Mouse (Mus musculus): ENCODE results near the gene Cnpy3. TPM values are rescaled to one million over a fixed set of nuclear protein-coding genes. Genes with fewer than 3 reads are reported as not detected.
A peak's percentile ranks its signal among the peaks of the same experiment; 100 is the strongest.

The Cnpy3 gene
- polyA plus RNA-seq, 1 experiment from 2014 or later, result 59.9 TPM

DNA sequence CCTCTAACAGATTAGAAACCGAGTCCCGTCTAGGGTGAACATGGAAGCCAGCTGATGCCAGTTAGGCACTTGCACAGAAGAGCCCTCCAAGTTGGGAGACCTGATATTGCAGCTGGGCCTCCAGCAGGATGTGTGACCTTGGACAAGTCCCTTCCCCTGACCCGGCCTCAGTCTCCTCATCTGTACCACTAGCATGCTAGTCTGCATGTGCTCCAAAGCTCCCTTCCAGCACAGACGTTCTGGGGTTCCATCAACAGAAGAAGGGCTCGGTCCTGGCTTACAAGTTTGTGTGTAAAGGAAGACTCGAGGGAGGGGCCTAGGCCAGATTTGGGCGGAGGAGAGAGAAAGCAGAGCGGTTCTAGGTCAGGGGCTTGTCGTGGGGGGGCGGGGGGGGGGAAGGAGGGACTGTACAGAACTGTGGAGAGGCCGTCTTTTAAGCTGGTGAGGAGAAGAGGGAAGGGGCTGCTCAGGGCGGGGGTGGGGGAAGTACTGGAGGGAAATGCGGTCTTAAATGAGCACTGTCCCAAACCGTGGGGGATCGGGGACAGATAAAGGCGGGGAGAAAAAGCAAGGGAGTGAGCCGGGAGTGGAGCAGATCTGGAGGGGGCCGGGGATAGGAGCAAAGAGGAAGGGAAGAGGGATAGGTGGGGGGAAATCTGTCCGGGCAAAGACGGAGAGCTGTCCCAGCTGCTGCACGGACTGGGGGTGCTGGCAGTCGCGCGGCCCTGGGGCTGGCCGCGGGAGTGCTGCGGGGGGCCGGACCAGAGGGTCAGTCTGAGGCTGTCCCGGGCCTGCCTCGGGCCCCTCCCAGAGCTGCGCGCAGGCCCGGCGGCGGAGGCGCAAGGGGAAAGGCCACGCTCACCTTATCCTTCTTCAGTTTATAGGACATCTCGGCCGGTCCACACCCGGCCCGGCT is 47.8 kb downstream of the Cnpy3 start:
- peak overlapping the region; percentile 82 for H3K4me3 ChIP-seq (replicated peaks; ENCODE audit: low read depth, low read length)

DNA sequence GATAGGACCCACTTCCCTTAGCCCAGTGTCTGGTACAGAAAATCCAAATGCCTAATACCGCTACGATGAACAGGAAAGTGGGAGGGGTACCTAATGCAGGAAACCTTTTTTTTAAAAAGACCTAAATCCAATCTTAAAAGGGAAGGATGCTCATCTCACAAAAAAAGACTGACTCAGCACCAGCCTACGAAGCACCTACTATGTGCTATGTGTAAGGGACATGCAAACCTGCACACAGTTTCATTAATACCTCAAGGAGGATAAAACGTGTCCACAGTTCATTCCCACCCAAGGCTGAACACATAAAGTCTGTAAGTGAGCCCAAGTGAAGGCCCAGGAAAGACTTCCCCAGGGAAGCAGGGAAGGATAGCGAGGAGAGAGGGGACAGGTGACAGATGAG is 49.5 kb downstream of the Cnpy3 start:
- H3K27ac ChIP-seq, result no peak overlapping the region
- 0 out of 2 replicates have a peak overlapping the region, but pooled peaks have one; percentile 35 for H3K9ac ChIP-seq (ENCODE audit: low read depth, low read length)
- H3K9me3 ChIP-seq (replicated peaks; ENCODE audit: low read length), result no peaks in the 10 kb centered on the region
- TF ChIP-seq CTCF (IDR thresholded peaks at IDR 0.05; ENCODE audit: low read depth), result no peak
- H3K4me2 ChIP-seq (ENCODE audit: low read length), result no peak overlapping the region
- H3K36me3 ChIP-seq (ENCODE audit: insufficient read depth, low read length), result peaks cover 1% of the 10 kb centered on the region; the same call in 1 of the 2 replicates
- WGBS, result 82% methylated on average over 5 of the region's 5 CpGs
- DNase-seq (ENCODE audit: low spot score) (no peak), ATAC-seq (replicated peaks; ENCODE audit: low FRiP score, low read depth) (no peak)
- H3K27me3 ChIP-seq (ENCODE audit: insufficient read depth, low read length), result no peaks in the 10 kb centered on the region
- H3K4me1 ChIP-seq (replicated peaks; ENCODE audit: insufficient read depth, low read length), result peaks cover 12% of the 10 kb centered on the region; the same call in 1 of the 2 replicates
- H3K4me3 ChIP-seq (replicated peaks; ENCODE audit: low read depth, low read length), result no peak overlapping the region

More for the DNA sequence above, 47.8 kb downstream of the Cnpy3 start:
- Histone ChIP-seq H3K27ac (peak overlapping the region; percentile 92), H3K4me2 (ENCODE audit: low read length) (peak overlapping the region; percentile 61), H3K4me1 (replicated peaks; ENCODE audit: insufficient read depth, low read length) (peaks cover 12% of the 10 kb centered on the region; the same call in 1 of the 2 replicates), H3K36me3 (ENCODE audit: insufficient read depth, low read length) (no peaks in the 10 kb centered on the region), H3K27me3 (ENCODE audit: insufficient read depth, low read length) (no peaks in the 10 kb centered on the region), H3K9ac (ENCODE audit: low read depth, low read length) (peak overlapping the region; percentile 89), H3K9me3 (replicated peaks; ENCODE audit: low read length) (no peaks in the 10 kb centered on the region)
- peak; percentile 79 for ATAC-seq (replicated peaks; ENCODE audit: low FRiP score, low read depth)
- TF ChIP-seq CTCF (IDR thresholded peaks at IDR 0.05; ENCODE audit: low read depth), result no peak
- DNase-seq (ENCODE audit: low spot score), result peak; percentile 77
- WGBS, result 3% methylated on average over 33 of the region's 41 CpGs

DNA sequence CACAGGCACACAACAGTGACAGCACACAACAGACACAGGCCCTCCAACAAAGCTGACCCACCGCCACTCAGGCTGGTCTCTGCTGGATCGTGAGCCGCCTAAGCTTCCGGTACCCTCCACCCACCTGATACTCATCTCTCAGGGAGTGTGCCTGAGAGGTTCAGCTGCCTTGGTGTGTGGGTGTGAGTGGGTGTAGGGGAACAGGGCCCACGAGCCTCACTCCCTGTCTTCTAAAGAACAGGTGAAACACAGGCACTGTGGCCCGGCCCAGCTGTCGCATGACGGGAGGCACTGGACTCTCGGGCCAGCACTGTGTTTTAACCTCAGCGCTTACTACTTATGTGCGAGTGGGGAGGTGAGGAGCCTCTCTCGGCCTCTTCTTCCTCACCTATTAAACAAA is 49.9 kb downstream of the Cnpy3 start:
- DNase-seq (ENCODE audit: low spot score), result no peak
- no peak overlapping the region for H3K9ac ChIP-seq (ENCODE audit: low read depth, low read length)
- peaks cover 12% of the 10 kb centered on the region; the same call in 1 of the 2 replicates for H3K4me1 ChIP-seq (replicated peaks; ENCODE audit: insufficient read depth, low read length)
- no peak overlapping the region for H3K4me3 ChIP-seq (replicated peaks; ENCODE audit: low read depth, low read length)
- TF ChIP-seq CTCF (IDR thresholded peaks at IDR 0.05; ENCODE audit: low read depth), result no peak
- no peak for ATAC-seq (replicated peaks; ENCODE audit: low FRiP score, low read depth)
- no peak overlapping the region for H3K4me2 ChIP-seq (ENCODE audit: low read length)
- H3K27ac ChIP-seq, result no peak overlapping the region
- H3K9me3 ChIP-seq (replicated peaks; ENCODE audit: low read length), result no peaks in the 10 kb centered on the region
- no peaks in the 10 kb centered on the region for H3K27me3 ChIP-seq (ENCODE audit: insufficient read depth, low read length)
- peaks cover 2% of the 10 kb centered on the region; the same call in 1 of the 2 replicates for H3K36me3 ChIP-seq (ENCODE audit: insufficient read depth, low read length)
- 78% methylated on average over 12 of the region's 12 CpGs for WGBS

DNA sequence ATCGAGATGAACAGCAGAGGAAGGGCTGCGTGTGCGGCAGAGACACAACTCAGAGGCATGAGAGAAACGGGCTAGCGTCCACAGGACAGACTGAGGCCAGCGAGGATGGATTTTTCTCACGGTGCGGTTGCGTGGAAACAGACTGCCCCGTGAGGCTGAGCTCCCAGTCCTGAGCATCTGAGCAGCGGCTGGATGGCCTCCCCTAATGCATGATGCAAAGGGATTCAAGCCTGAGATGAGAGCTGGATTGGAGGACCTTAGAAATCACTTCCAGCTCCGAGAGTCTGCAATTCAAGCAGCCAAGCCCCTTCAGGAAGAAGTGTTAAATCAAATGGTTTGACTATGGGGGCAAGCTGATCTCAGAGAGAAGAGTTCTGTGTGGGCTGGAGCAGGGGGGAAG is 50.5 kb downstream of the Cnpy3 start:
- DNase-seq (ENCODE audit: low spot score) (no peak), ATAC-seq (replicated peaks; ENCODE audit: low FRiP score, low read depth) (no peak)
- no peaks in the 10 kb centered on the region for H3K9me3 ChIP-seq (replicated peaks; ENCODE audit: low read length)
- 69% methylated on average over 12 of the region's 12 CpGs for WGBS
- no peak overlapping the region for H3K4me3 ChIP-seq (replicated peaks; ENCODE audit: low read depth, low read length)
- H3K36me3 ChIP-seq (ENCODE audit: insufficient read depth, low read length), result peaks cover 2% of the 10 kb centered on the region; the same call in 1 of the 2 replicates
- H3K27me3 ChIP-seq (ENCODE audit: insufficient read depth, low read length), result no peaks in the 10 kb centered on the region
- H3K9ac ChIP-seq (ENCODE audit: low read depth, low read length), result no peak overlapping the region
- peaks cover 12% of the 10 kb centered on the region; the same call in 1 of the 2 replicates for H3K4me1 ChIP-seq (replicated peaks; ENCODE audit: insufficient read depth, low read length)
- H3K4me2 ChIP-seq (ENCODE audit: low read length), result peak overlapping the region; percentile 0; the same call in 1 of the 2 replicates
- H3K27ac ChIP-seq, result no peak overlapping the region
- TF ChIP-seq CTCF (IDR thresholded peaks at IDR 0.05; ENCODE audit: low read depth), result no peak

DNA sequence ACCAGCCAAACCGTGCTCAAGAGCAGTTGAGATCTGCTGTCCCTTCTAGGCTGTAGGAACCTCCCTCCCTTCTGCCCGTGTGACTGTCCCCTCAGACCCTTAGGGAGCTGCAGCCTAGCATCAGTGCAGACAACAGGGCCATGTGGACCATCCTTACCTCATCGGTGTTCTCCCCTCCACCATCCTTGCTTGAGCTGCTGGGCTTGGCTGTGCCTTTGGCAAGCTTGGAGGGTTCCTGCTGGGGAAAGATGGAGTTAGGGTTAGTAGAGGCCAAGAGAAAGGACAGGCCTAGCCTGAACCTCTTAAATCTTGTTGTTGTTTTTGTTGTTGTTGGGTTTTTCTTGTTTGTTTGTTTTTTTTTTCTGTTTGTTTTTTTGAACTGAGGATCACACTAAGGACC is 52.1 kb downstream of the Cnpy3 start:
- H3K9ac ChIP-seq (ENCODE audit: low read depth, low read length), result no peak overlapping the region
- no peak overlapping the region for H3K4me2 ChIP-seq (ENCODE audit: low read length)
- no peak for TF ChIP-seq CTCF (IDR thresholded peaks at IDR 0.05; ENCODE audit: low read depth)
- H3K4me1 ChIP-seq (replicated peaks; ENCODE audit: insufficient read depth, low read length), result peaks cover 12% of the 10 kb centered on the region; the same call in 1 of the 2 replicates
- no peaks in the 10 kb centered on the region for H3K9me3 ChIP-seq (replicated peaks; ENCODE audit: low read length)
- H3K4me3 ChIP-seq (replicated peaks; ENCODE audit: low read depth, low read length), result no peak overlapping the region
- no peak for ATAC-seq (replicated peaks; ENCODE audit: low FRiP score, low read depth)
- H3K27ac ChIP-seq, result no peak overlapping the region
- peaks cover 2% of the 10 kb centered on the region; the same call in 1 of the 2 replicates for H3K36me3 ChIP-seq (ENCODE audit: insufficient read depth, low read length)
- 81% methylated on average over 3 of the region's 3 CpGs for WGBS
- H3K27me3 ChIP-seq (ENCODE audit: insufficient read depth, low read length), result no peaks in the 10 kb centered on the region
- DNase-seq (ENCODE audit: low spot score), result no peak

DNA sequence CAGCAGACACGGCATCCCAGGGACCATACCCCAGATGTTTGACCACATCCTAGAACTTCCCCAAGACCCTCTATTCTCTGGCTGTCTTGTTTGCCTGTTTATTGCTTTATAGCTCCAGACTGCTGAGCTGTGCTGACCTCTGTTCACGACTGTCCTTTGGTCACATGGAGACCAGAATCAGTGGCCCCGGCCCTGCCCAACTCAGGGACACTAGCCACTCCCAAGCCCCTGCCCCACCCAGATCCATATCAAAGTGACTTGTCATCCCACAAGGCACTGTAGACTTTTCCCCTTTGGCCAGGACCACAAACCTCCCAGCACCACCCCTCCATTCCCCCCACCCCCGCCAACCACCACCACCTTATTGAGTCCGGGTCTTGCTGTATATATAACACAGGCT is 52.8 kb downstream of the Cnpy3 start:
- no peak for TF ChIP-seq CTCF (IDR thresholded peaks at IDR 0.05; ENCODE audit: low read depth)
- DNase-seq (ENCODE audit: low spot score) (no peak), ATAC-seq (replicated peaks; ENCODE audit: low FRiP score, low read depth) (no peak)
- no peak overlapping the region for H3K4me2 ChIP-seq (ENCODE audit: low read length)
- no peak overlapping the region for H3K27ac ChIP-seq
- no peaks in the 10 kb centered on the region for H3K9me3 ChIP-seq (replicated peaks; ENCODE audit: low read length)
- WGBS, result 56% methylated on average over 5 of the region's 5 CpGs
- peaks cover 2% of the 10 kb centered on the region; the same call in 1 of the 2 replicates for H3K36me3 ChIP-seq (ENCODE audit: insufficient read depth, low read length)
- peaks cover 12% of the 10 kb centered on the region; the same call in 1 of the 2 replicates for H3K4me1 ChIP-seq (replicated peaks; ENCODE audit: insufficient read depth, low read length)
- H3K9ac ChIP-seq (ENCODE audit: low read depth, low read length), result no peak overlapping the region
- no peaks in the 10 kb centered on the region for H3K27me3 ChIP-seq (ENCODE audit: insufficient read depth, low read length)
- no peak overlapping the region for H3K4me3 ChIP-seq (replicated peaks; ENCODE audit: low read depth, low read length)

All from kidney, postnatal 0 days (tissue).